Comparison of ENCODE assay signal across 14 mouse cellular contexts in genomic region chr10:10395784-10396481, GRCm38 (mm10).
DNase-seq lines count a peak whose midpoint lies in the region; ATAC-seq and TF ChIP-seq lines count a peak whose summit lies in the region.
"Had no signal": no experiment of that assay in that cellular context is flagged by ENCODE, and none has a peak within 500 bp of the region (broad histone marks: within the 10 kb centered on the region; RNA-seq: fewer than 3 reads in every experiment).

No protein-coding gene starts in this region.

- ATAC-seq in heart, embryonic 14.5 days (ENCODE audit: insufficient number of reproducible peaks, insufficient read depth, low FRiP score, low read depth), result no peak
- peak; percentile 49; the same call in 1 of the 2 replicates for ATAC-seq in liver, embryonic 15.5 days (ENCODE audit: insufficient read depth)
- ATAC-seq in intestine, postnatal 0 days, result no peak
- ATAC-seq: forebrain, postnatal 0 days; midbrain, embryonic 16.5 days had no signal

- 55% methylated on average over 4 of the region's 4 CpGs for WGBS in heart, embryonic 14.5 days
- 16% methylated on average over 4 of the region's 4 CpGs for WGBS in liver, embryonic 15.5 days (ENCODE audit: insufficient replicate concordance)
- WGBS in intestine, postnatal 0 days, result 74% methylated on average over 4 of the region's 4 CpGs

- no peak for TF ChIP-seq CTCF in bone marrow macrophage, adult 2 months (IDR thresholded peaks at IDR 0.05; ENCODE audit: low read depth, low read length)
- no peak for TF ChIP-seq CTCF in intestine, postnatal 0 days (IDR thresholded peaks at IDR 0.05; ENCODE audit: low read depth)

- intact Hi-C loops in heart, postnatal 10 days (cut with DNase I), result no loop called here

- H3K9ac ChIP-seq in heart, embryonic 14.5 days (ENCODE audit: low read length), result no peak overlapping the region
- no peak overlapping the region for H3K9ac ChIP-seq in liver, embryonic 15.5 days
- H3K9ac ChIP-seq in intestine, postnatal 0 days (ENCODE audit: low read depth, low read length), result no peak overlapping the region
- H3K9ac ChIP-seq: forebrain, postnatal 0 days; hindbrain, embryonic 12.5 days; stomach, embryonic 15.5 days had no signal

- H3K4me2 ChIP-seq in heart, embryonic 14.5 days (ENCODE audit: low read length), result no peak overlapping the region
- H3K4me2 ChIP-seq in liver, embryonic 15.5 days, result no peak overlapping the region
- H3K4me2 ChIP-seq in intestine, postnatal 0 days (replicated peaks; ENCODE audit: low read depth), result no peak overlapping the region
- H3K4me2 ChIP-seq: hindbrain, embryonic 12.5 days; stomach, embryonic 15.5 days had no signal

- TF ChIP-seq POLR2A in bone marrow macrophage, adult 2 months (IDR thresholded peaks at IDR 0.05; ENCODE audit: borderline replicate concordance, low read depth, low read length), result no peak

- DNase-seq in heart, postnatal 10 days, result no peak
- DNase-seq in thymus, postnatal 25 days, result peak; percentile 11
- DNase-seq in cerebellum, adult 8-10 months, result no peak
- DNase-seq: cerebellum, adult 11-12 months; forebrain, postnatal 0 days; gastrocnemius, postnatal 36 days; kidney, adult 11 months had no signal

- 0 out of 4 replicates have a peak, but pooled peaks cover 0 to 3% of the 10 kb centered on the region in 2 experiments for H3K4me1 ChIP-seq in heart, embryonic 14.5 days (ENCODE audit: control insufficient read depth in 2 of 2, insufficient read depth in 2 of 2, low read length in 2 of 2)
- peaks cover 23% of the 10 kb centered on the region for H3K4me1 ChIP-seq in bone marrow macrophage, adult 2 months (ENCODE audit: control insufficient read depth, insufficient read depth, low read length)
- no peaks in the 10 kb centered on the region for H3K4me1 ChIP-seq in liver, embryonic 15.5 days (replicated peaks)
- H3K4me1 ChIP-seq in intestine, postnatal 0 days (replicated peaks; ENCODE audit: control insufficient read depth, insufficient read depth, low read length), result no peaks in the 10 kb centered on the region
- H3K4me1 ChIP-seq: hindbrain, embryonic 12.5 days; stomach, embryonic 15.5 days had no signal

- H3K9me3 ChIP-seq in heart, embryonic 14.5 days (ENCODE audit: control insufficient read depth, low read length), result no peaks in the 10 kb centered on the region
- no peaks in the 10 kb centered on the region for H3K9me3 ChIP-seq in liver, embryonic 15.5 days (replicated peaks)
- no peaks in the 10 kb centered on the region for H3K9me3 ChIP-seq in intestine, postnatal 0 days (ENCODE audit: control insufficient read depth)
- H3K9me3 ChIP-seq: hindbrain, embryonic 12.5 days; stomach, embryonic 15.5 days had no signal

- no peaks in the 10 kb centered on the region for H3K27me3 ChIP-seq in heart, embryonic 14.5 days (ENCODE audit: control insufficient read depth, insufficient read depth, low read length)
- no peaks in the 10 kb centered on the region for H3K27me3 ChIP-seq in liver, embryonic 15.5 days
- H3K27me3 ChIP-seq in intestine, postnatal 0 days (replicated peaks; ENCODE audit: control insufficient read depth, insufficient read depth, low read length), result no peaks in the 10 kb centered on the region
- H3K27me3 ChIP-seq: hindbrain, embryonic 12.5 days; stomach, embryonic 15.5 days had no signal

- peak overlapping the region; percentile 33 to 50 for H3K27ac ChIP-seq in heart, embryonic 14.5 days (replicated peaks in 1 of 2; ENCODE audit: control insufficient read depth in 1 of 2, insufficient read depth in 1 of 2, low read depth in 2 of 2, low read length in 2 of 2)
- H3K27ac ChIP-seq in bone marrow macrophage, adult 2 months (ENCODE audit: insufficient read depth, low read depth, low read length), result peak overlapping the region; percentile 69
- no peak overlapping the region for H3K27ac ChIP-seq in liver, embryonic 15.5 days (replicated peaks)
- no peak overlapping the region for H3K27ac ChIP-seq in intestine, postnatal 0 days (ENCODE audit: low read depth, low read length)
- H3K27ac ChIP-seq: hindbrain, embryonic 12.5 days; stomach, embryonic 15.5 days had no signal

- no peak overlapping the region for H3K4me3 ChIP-seq in heart, embryonic 14.5 days (ENCODE audit: control insufficient read depth in 1 of 2, insufficient read depth in 1 of 2, low read depth in 1 of 2, low read length in 2 of 2)
- no peak overlapping the region for H3K4me3 ChIP-seq in bone marrow macrophage, adult 2 months (ENCODE audit: insufficient read depth, low read length)
- H3K4me3 ChIP-seq in liver, embryonic 15.5 days (replicated peaks), result no peak overlapping the region
- H3K4me3 ChIP-seq in intestine, postnatal 0 days (ENCODE audit: low read depth, low read length), result no peak overlapping the region
- H3K4me3 ChIP-seq: hindbrain, embryonic 12.5 days; stomach, embryonic 15.5 days had no signal

- no peaks in the 10 kb centered on the region for H3K36me3 ChIP-seq in heart, embryonic 14.5 days (ENCODE audit: control insufficient read depth, insufficient read depth, low read length)
- H3K36me3 ChIP-seq in liver, embryonic 15.5 days (replicated peaks), result no peaks in the 10 kb centered on the region
- no peaks in the 10 kb centered on the region for H3K36me3 ChIP-seq in intestine, postnatal 0 days (ENCODE audit: control insufficient read depth, insufficient read depth)
- H3K36me3 ChIP-seq: hindbrain, embryonic 12.5 days; stomach, embryonic 15.5 days had no signal

Comparison
In these comparisons a context has a peak if more than half of its experiments do, and no peak if none do; other contexts are left out.
1. H3K27ac ChIP-seq: peak in heart, embryonic 14.5 days (2 of 2) and bone marrow macrophage, adult 2 months (single experiment); none in liver, embryonic 15.5 days (single experiment) and intestine, postnatal 0 days (single experiment).